Mouse (Mus musculus): ENCODE results near the gene 6030445D17Rik.
A peak's percentile ranks its signal among the peaks of the same experiment; 100 is the strongest.

Gene 6030445D17Rik

DNA sequence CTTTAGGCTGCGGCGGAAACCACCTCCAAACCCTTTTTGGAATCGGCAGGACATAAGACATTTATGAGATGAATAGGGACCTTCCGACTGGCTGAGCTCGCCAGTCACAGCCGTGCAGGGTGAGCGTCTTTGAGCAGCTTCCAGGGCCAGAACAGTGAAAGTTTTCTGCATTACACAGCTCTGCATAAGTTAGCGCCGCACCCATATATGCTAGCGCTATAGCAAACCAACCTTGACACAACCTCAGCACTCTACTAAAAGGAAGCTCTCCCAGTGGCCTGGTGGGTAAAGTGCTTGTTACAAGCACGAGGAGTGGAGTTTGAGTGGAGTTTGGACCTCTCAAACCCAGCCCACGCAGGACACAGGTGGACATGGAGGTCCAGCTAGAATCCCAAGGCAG lies 2.8 kb upstream of the 6030445D17Rik start:
- DNase-seq (ENCODE audit: low read depth) = no peak

DNA sequence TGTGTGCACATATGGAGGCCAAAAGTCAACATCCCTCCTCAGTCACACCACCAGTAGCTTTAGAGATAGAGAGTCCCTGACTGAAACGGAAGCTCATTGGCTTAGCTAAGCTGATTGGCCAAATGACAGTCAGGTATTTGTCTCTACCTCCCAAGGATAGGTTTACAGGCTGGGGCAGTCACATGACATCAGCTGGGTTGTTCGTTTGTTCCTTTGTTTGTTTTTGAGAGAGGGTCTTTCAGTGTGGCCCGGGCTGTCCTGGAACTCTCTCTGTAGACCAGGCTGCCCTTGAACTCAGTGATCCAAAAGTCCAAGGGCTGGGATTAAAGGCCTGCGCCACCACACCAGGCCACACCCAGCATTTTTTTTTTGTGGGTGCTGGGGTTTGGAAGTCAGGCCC lies 844 bp upstream of the 6030445D17Rik start:
- no peak for DNase-seq (ENCODE audit: low read depth)

DNA sequence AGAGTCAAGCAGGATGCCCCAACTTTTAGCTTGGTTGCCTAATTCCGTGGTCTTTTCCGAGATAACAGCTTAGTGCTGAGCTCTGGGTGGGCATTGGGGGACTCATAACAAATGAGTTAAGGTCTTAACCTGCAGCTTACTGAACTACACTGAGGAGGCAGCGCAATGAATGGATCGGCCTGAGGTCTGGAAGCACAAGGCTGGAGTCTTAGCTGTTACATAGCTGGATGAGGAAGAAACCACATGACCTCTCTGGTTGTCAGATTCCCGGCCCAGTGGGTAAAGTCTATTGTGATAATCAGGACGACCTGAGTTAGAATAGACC lies 327 bp upstream of the 6030445D17Rik start:
- no peak for DNase-seq (ENCODE audit: low read depth)

DNA sequence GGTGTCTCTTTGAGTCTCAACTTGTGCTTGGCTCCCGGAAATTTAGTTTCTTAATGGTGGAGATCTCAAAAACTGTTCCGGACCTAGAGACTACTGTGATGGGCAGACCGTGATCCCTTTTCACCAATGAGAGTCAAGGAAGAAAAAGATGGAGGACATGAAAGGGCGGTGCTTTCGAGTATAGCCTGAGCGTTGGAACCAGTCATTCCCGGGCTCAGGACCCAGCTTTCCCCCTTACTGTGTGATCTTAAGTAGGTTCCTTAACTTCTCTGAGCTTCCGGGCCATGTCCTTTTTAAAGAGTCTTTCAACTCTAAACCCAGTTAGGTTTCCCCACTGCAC lies 759 bp downstream of the 6030445D17Rik start:
- no peak for DNase-seq (ENCODE audit: low read depth)

DNA sequence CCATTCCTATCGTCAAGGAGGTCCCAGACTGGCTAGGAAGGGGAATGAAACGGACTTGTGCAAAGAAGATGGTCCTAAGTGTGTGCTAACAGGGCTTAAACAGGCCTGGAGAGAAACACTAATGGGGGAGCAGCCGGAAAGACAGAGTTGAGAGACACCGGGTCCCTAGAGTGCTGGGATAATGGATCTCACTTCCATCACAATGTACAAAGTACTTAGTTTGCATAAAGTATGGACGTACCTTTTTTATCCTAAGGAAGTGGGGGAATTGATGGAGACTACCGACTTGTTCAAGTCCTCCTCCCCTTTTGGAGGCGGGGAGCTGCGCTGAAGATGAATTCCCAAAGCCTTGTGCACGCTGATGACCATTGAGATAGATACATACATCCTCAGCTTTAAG lies 1.4 kb downstream of the 6030445D17Rik start:
- no peak for DNase-seq (ENCODE audit: low read depth)

DNA sequence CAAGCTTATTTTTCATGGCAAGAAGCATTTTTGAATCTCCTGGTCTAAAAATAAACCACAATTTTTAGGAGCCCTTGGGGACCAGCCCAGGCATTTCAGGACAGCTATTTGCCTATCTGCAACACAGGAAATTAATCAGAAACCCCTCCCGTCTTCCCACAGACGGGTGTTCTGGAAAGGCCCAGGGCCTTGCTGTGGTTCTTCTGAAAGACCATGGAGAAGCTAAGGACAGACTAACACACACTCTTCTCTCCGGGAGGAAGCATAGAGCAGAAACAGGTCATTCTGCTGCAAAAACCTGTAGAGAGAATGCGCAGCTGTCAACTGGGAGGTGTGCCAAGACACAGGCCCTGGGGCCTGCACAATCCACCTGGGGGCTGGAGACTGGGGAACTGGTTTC lies 4.2 kb downstream of the 6030445D17Rik start:
- no peak for DNase-seq (ENCODE audit: low read depth)

DNA sequence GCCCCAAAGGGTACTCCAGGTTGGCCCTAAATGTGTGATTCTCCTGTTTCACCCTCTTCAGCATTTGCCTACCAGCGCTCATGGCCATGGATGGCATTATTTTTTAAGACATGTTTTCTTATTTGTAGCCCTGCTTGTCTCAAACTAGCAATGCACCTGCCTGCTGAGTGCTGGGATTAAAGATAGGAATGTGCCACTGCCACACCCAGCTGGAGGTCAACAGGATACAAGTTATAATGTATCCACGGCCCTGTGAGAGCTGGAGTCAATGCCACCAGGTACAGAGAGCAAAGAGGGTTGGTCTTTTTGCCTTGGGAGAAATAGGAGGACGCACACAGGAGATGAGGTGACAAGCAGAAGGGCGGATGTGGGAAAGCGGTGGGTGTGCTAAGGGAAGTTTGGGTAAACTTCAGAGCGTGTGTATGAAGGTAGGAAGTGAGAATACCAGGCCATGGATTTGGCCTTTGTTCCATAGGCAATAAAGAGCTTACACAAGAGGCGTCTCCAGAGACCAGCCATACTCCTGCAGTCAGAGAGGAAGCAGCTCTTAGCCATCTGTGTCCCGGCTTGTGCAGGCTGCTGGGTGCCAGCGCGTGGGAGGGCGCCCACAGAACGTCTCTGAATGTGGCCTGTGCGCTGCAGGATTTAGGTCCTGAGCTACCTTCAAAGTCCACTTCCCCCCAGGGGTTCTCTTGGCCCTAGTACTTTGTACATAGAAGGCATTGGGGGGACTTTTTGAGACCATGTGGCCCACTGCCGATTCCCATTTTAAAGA lies 6.7 kb downstream of the 6030445D17Rik start:
- DNase-seq (ENCODE audit: low read depth) = no peak

DNA sequence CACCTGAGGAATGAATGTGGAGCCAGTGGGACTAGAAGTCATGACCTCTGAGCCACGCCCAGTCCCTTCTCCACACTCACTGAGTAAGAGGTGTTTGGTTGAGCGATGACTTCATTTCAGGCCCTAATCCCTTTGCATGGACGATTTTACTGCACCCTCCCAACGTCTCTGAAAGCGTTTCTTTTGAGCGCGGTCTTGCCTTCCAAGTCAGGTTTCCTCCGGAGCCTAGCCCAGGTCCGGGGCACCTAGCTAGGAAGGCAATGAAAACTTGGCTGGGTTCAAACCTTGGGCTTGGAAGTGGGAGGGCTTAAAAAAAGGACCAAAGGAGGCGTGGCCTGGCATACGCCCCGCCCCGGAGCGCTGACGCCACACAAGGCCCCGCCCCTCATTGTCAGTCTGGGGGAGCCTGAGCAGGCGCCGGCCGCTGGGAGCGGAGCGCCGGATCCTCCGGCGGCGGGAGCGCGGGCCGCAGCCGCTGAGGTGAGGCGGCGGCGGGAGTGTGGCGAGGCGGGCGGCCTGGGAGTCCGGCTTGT lies 7.4 kb downstream of the 6030445D17Rik start, which contains the start of gene Luzp1:
Gene Luzp1 (plus strand): TSS at position 391 of the 533 bp plus-strand sequence.
- DNase-seq (ENCODE audit: low read depth) = peak; percentile 80

DNA sequence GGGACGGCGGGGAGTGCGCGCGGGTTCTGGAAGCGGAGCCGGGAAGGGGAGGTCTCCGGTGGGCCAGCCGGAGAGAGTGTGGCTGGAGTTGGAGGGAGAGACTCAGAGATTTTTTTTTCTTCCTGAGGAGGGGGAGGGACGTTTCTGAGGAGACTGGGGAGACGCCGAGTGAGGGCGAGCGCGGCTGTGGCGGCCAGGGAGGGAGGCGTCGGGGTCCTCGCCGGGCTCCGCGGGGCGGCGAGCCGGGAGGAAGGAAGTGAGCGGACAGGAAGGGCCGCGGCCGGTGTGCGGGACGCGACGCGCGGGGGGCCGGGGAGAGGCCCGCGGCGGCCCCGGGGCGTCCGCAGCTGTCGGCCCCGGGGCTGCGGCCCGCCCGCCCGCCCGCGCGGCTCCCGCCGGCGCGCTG lies 7.9 kb downstream of the 6030445D17Rik start:
- no peak for DNase-seq (ENCODE audit: low read depth)

DNA sequence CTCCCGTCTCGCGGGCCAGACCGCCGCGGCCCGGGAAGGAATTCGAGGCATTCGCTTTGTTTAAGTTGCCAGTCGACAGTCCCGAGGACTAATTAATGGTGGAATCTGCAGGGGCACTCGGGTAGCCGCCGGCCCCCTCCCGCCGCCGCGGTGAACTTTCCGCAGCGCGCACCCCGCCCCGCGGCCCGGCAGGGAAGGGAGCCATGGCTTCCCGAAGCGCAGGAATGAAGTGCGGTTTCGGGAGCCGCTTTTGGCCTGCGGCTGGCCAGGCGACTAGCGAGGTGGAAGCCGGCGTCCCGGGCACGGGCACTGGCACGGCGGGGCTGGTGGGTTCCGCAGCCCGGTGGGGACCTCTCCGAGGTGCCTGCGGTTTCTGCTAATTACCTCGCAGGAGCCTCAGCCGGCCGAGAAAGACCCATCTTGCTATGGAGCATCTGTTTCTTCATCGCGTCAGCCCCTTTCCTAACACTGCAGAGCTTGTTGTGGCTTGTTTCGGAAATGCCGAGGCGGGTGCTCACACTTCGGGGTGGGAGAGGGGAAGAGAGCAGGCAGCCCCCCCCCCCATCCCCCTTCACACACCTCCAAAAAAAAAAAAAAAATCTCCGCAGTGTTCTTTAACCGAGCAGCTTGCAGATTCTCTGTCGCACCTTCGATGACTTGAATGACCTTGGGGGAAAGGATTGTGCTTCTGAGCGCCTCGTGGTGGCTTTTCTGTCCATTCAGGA lies 8.5 kb downstream of the 6030445D17Rik start:
- DNase-seq (ENCODE audit: low read depth) = no peak

DNA sequence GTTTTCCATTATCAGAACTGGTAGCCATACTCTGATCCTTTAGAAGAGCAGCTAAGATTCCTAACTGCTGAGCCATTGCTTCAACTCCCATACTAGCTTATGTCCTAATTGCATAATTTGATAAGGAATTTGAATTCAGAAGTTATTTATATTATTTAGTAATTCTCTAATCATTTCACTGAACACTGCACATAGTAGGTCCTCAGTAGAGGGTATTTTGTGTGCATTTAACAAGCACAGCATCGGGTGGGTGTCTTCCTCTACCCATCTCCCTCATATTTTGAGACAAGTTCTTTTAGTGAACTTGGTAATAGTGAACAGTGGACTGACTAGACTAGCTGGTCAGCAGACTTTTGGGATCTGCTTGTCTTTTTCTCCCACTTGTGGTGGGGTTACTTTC lies 14.6 kb downstream of the 6030445D17Rik start:
- no peak for DNase-seq (ENCODE audit: low read depth)

DNA sequence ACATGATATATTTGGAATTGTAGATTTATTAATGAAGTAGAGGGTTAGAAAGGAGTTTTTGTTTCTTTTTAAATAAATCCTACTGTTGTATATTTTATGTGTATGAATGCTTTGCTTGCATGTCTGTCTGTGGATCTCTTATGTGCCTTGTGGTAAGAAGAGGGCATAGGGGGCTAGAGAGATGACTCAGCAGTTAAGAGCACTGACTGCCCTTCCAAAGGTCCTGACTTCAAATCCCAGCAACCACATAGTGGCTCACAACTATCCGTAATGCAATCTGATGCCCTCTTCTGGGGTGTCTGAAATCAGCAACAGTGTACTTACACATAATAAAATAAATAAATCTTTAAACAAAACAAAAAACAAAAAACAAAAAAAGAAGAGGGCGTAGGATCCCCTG lies 24.5 kb downstream of the 6030445D17Rik start:
- DNase-seq (ENCODE audit: low read depth) = no peak

DNA sequence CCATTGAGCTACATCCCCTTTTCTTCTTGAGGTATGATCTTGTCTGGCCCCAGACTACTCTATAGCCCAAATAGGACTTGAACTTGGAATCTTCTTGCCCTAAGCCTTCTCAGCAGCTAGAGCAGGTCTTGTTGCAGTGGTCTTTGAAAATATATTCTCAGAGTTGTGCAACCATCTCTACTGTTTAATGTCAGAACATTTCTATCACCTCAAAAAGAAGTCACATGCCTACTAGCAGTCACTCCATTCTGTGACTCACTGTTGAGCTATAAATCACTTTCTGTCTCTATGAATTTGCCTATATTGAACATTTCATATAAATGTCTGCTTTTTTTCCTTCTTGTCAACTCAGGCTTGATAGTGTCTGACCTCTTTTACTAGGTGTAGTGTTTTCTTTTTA lies 33.9 kb downstream of the 6030445D17Rik start:
- DNase-seq (ENCODE audit: low read depth) = no peak

DNA sequence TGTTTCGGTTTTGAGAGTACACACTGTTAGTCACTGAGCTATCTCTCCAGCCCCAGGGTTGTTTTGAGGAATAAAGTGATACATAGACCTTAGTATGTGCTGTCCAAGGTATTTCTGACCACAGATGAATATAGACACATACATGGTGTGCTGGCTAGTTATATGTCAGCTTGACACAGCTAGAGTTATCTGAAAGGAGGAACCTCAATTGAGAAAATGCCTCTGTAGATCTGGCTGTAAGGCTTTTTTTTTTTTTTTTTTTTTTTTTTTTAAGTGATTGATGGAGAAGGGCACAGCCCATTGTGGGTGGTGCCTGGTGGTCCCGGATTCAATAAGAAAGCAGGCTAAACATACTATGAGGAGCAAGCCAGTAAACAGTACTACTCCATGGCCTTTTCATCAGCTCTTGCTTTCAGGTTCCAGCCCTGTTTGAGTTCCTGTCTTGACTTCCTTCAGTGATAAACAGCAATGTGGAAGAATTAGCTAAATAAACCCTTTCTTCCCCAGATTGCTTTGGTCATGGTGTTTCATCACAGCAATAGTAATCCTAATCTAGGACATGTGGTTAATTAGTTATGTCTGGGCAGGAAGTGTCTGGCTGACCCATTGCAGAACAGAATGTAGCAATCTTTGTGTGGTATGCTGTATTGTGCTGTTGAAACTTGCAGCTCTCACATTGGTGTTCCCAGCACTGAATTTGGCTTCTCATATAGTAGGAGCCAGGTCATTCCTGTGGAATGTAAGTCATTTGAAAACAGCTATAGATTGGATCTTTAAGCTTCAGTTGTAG lies 43.6 kb downstream of the 6030445D17Rik start:
- no peak for DNase-seq (ENCODE audit: low read depth)

DNA sequence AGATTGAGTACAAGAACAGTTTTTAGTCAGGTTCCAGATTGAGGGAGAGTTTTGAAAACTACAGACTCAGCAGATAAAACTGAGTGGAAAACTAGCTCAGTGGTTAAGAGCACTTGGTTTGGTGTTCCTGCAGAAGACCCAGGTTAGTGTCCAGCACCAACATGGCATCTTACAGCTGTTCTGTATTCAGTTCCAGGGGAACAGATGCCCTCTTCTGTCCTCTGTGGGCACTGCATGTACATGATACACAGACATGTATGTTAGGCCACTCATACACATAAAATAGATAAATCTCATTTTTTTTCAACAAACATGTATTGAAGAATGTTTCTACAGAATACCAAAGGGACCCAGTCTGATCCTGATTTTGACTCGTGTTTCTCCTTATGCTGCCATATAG lies 47.8 kb downstream of the 6030445D17Rik start:
- no peak for DNase-seq (ENCODE audit: low read depth)

DNA sequence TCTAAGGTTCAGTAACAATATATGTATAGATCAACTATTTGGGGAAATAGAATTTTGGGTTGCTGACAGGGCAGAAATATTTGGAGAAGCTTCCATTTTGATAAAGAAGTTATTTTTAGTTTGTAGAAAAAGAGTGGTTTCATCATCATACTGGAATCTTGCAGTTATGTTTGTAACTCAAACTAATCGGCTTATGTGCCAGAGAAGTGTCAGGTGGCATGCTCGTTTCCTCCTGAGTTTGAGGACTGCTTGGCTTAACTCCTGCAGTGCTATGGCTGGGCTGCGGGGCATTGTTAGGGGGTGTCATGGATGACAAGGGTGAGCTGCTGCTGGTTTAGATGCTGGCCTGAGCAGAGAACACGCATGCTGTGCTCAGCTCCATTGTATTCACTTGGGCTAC lies 49.7 kb downstream of the 6030445D17Rik start:
- DNase-seq (ENCODE audit: low read depth) = no peak

DNA sequence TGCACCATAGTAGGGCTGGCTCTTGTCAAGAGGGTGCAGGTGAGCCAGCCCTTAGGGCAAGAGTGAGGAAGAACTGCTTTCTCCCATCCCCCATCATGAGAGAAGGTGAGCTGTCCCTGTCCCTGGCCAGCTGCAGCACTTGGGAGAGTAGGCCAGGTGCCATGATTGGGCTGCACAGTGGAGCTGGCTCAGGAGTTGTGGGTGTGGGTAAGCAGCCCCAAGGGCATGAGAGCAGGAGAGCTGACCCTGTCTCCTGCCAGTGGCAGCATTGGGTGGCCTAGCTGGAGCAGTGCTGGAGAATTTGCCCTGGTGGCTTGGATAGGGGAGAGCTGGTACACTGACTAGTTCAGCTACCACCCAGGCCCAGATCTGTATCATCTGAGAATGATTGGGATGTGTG lies 50.9 kb downstream of the 6030445D17Rik start:
- DNase-seq (ENCODE audit: low read depth) = no peak
